Mouse (Mus musculus): ENCODE data around the gene Rbm34. TPM values are rescaled to one million over a fixed set of nuclear protein-coding genes. Genes with fewer than 3 reads are reported as not detected.
A peak's percentile ranks its signal among the peaks of the same experiment; 100 is the strongest.

Gene Rbm34
- total RNA-seq, 2 experiments from 2014 or later = 4.4 to 6.2 TPM

DNA sequence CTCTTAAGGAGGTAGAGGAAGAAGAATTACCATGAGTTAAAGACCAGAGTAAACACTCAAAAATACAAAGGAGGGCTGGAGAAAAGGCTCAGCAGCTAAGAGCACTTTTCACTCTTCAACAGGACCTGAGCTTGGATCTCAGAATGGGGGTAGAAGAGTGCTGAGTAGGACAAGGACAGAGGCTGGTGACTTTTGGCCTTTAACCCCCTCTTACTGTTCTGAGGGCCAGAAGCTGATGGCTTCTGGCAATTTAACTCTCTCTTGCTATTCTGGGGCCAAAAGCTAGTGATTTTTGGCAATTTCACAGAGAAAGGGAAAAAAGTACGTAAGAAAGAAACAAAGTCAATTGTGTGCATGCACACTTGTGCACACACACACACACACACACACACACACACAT lies 8.0 kb downstream of the Rbm34 start:
- DNase-seq (ENCODE audit: low spot score) = no peak

DNA sequence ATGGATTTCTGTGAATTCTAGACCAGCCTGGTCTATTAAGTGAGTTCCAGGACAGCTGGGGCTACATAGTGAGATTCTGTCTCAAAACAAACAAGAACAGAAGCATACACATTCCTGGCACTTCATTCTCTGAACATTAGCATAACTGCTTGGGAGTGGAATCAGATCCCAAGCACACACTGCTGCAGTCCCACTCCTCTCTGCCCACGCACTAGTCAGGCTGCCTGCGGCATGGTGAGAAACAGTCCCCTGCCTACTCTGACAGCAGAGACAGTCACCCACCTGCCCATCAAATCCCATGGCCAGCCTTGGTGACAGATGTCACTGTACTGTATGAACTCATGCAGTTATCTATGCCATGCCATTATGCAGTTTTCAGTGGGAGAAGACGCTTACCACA lies 9.4 kb downstream of the Rbm34 start:
- DNase-seq (ENCODE audit: low spot score) = no peak

DNA sequence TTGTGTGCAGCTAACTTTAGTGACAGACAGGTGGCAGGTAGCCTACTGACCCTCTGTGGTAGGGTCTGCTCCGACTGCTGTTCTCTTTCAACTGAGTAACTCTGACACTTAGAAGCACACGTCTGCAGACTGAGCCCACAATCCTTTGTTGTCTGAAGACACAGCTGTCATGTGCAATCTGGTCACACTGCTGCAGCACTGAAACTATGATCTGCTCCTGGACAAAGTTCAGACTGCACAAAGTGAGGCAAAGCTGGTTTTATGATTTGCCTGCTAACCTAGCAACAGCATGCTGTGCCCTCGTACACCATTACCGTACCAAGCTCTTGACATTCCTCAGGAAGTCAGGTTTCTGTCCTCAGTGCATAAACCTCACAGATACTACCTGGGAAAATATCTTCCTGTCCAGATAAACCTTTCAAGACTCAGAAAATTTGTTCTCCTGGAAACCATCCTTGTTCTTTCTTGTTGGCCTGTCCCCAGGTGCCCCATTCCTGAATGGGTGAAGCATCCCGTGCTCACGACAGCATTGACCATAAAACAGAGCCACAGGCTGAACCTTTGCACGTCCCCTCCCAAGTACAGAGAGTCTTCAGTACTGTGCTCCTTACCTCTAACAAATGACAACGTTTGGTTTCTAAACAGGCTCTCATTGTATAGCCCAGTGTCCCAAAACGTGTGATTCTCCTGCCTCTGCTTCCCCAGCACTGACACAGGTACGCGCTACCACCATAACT lies 18.8 kb downstream of the Rbm34 start:
- DNase-seq (ENCODE audit: low spot score) = no peak

DNA sequence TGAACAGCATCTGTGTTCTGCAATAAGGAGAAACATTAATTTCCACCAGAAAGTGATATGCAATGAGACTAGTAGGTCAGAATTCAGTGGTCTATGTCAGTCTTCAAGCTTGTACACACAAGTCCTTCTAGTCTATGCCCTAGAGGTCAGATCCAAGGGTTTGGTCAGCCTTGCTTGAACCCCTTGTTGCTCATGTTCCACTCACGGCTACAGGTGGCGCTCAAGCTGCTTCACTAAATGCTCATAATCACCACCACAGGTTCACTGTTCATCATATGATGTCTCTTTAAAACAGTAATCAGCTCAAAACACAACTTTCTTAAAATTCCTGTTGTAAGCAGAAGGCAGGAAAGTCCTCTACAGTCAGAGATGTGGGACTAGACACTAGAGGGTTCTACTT lies 21.3 kb downstream of the Rbm34 start:
- DNase-seq (ENCODE audit: low spot score) = no peak

DNA sequence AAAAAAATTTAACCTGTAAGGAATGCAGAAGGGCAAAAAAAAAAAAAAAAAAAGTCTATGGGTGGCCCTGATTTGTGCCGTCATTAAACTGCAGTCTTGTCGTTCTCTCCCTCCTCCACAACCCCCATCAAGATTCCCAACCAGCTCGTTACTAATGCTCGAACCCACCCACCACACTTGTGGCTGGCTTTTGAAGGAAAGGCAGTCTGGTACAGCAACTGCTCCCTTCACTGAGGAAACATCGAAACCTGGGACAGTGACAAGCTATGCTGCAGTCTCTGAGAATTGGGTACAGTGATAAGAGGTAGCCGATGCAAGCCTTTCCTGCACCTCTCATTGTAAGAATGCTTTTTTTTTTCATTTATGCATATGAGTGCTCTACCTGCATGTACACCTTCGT lies 24.4 kb downstream of the Rbm34 start:
- DNase-seq (ENCODE audit: low spot score) = no peak

DNA sequence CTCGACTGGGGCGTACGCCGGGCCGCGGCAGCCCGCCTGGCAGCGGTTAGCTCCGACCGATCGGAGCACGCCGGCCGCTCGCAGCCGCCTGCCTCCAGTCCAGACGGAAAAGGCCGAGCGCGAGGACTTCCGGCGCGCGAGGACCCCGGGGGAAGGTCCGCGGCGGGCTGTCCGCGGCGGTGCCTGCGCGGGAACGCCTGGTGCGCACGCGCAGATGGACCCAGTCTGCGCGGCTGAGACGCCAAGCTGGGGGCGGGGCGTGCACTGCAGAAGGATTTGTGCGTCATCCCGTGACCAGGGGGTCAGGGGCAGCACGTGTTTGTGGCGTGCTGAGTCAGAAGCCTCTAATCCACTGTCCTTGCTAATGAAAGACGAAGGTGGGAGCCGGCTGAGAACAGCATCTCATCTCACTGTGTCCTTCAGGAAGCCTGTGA lies 25.1 kb downstream of the Rbm34 start, which contains the start of gene Tomm20:
Gene Tomm20 (minus strand): TSS at position 115 of the 434 bp plus-strand sequence.
- peak; percentile 96 for DNase-seq (ENCODE audit: low spot score)

DNA sequence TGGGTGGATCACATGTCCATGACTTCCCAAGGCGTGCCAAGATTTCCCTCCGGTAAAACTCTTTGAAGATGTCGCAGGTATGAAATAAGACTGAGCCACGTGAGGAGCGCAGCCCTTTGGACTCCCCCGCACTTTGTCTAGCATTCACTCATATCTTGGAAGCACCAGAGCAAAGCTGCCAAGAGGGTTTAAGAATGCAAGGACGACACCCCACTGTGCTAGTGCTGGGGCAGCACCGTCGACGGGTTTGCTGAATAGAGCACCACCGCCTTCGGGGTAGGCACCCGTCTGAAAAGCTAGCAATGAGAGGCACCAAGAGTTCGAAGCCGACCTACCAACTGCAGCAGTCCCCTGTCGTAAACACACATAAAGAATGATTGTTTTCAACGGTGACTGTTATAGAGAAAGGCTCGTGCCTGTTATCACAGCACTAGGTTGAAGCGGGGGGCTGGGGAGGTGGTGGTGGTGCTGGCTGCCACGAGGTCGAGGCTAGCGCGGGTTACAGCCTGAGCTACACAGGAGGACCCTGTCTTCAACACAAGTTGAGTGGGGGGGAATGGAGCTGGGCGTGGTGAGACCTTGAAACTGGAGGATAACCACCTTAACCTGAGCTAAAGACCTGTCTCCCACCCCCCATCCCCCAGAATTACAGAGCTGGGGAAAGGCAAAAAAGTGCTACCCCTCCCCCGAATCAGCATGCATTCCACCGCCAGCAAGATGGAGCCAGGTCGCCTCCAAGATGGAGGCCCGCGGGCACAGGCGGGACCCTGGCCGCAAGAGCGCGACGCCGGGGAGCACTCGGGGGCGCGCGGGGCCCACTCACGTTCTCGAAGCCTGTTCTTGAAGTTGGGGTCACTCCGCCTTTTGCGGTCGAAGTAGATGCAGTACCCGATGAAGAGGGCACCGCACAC lies 25.8 kb downstream of the Rbm34 start:
- DNase-seq (ENCODE audit: low spot score) = no peak

DNA sequence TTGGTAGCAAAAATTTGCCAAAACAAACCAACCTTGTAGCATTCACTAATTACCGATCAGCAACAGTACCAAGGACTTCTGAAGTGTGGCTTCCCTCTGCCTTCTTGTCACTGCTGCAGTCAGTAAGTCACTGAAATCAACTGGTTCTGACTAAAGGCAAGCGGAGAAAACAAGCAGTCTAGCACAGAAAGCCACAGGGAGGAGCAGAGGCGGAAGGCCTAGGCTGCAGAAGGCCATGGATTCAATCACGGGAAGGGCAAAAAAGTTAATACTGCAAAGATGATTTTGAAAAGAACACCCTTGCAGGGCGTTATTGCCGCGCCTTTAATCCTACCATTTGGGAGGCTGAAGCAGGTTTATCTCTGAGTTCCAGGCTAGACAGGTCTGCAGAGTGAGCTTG lies 27.3 kb downstream of the Rbm34 start:
- DNase-seq (ENCODE audit: low spot score) = no peak

DNA sequence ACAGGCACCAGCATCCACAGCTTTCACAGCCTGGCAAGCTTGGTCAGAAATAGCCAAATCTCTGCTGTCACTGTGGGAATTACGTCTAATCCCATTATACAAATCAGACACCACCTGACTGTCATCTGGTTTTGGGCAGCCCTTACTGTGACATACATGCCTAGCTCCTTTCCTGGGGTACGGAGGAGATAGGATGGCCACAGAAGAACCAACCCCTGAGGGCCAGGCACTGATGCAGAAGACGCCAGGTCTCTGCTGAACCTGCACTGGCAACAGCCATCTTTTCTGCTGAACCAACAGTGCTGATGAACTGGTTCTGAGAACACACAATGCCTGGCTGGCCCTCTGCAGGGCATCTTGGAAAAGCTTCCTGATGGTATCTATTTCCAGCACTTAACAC lies 33.5 kb downstream of the Rbm34 start:
- DNase-seq (ENCODE audit: low spot score) = no peak

DNA sequence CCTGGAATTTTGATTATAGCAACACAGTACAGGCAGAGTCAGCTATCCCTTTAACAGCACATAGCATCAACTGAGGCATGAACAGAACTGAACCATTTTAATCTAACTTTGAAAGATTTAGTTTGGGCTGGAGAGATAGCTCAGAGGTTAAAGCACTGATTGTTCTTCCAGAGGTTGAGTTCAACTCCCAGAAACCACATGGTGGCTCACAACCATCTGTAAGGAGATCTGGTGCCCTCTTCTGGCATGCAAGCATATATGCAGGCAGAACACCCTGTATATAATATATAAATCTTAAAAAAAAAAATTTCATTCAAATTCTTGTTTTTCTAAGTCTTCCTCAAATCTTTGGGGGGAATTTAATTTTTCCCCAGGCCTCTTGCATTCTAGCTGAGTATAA lies 34.9 kb downstream of the Rbm34 start:
- no peak for DNase-seq (ENCODE audit: low spot score)

DNA sequence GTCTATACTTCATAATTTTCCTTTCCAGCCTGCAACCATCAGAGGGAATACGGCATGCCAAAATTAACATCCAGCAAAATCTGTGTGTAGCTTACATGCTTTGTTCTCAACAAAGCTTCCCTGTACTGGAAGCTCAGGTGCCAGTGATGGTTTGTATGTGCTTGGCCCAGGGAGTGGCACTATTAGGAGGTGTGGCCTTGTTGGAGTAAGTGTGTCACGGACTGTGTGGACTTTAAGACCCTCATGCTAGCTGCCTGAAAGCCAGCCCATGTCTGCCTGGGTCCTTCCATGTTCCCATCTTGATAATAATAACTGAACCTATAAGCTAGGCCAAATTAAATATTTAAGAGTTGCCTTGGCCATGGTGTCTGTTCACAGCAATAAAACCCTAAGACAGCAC lies 35.5 kb downstream of the Rbm34 start:
- DNase-seq (ENCODE audit: low spot score) = no peak

DNA sequence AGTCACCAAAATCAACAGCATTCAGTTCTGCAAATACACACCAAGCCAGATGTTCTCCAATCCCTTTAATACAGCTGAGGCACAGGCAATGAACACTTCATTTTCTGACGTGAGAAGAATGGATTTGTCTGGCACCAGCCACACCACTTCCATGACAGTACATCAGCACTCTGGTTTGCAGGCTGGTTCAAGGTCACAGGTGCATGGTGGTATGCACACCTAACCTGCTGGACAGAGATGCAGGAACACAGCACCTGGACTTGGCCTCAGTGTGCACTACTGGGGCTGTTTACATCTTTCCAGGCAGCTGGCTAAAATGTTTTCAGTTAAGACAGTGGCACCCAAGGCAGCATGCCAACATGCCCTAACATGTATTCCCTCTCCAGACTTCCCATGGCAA lies 38.2 kb downstream of the Rbm34 start:
- DNase-seq (ENCODE audit: low spot score) = no peak

DNA sequence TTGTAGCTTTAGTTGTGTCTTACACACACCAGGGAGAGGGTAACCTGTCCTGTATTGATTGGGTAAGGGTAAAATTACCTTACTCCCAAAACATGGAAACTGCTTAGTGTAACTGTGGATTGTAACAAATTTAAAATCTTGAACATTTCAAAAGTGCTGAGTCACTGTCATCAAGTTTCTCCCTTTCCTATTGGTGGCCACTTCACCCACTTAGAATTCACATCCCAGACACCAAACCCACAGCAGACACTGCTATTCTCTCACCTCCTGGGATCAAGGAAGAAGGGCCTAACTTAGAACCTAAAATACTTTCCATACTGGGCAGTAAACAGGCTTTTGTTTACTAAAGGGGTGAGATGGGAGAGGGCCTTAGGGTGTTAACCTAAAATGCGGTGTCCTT lies 38.6 kb downstream of the Rbm34 start:
- no peak for DNase-seq (ENCODE audit: low spot score)

DNA sequence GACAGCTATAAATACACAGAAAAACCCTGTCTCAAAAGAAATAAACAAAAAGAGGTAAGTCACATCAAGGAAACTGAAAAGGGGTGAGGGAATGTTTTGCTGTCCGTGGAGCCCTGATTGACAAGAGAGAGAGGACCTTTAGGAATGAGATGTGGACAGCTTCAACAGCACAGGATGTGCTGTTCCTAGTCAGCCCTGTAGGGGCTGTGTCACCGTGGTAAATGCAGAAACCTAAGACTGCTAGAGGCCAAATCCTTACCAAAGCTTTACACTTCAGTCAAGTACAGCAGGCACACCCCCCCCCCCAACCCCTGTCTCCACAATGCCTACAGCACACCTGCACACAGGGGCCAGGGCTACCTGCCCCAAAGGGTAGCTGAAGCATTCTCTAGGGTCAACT lies 39.2 kb downstream of the Rbm34 start:
- DNase-seq (ENCODE audit: low spot score) = no peak

DNA sequence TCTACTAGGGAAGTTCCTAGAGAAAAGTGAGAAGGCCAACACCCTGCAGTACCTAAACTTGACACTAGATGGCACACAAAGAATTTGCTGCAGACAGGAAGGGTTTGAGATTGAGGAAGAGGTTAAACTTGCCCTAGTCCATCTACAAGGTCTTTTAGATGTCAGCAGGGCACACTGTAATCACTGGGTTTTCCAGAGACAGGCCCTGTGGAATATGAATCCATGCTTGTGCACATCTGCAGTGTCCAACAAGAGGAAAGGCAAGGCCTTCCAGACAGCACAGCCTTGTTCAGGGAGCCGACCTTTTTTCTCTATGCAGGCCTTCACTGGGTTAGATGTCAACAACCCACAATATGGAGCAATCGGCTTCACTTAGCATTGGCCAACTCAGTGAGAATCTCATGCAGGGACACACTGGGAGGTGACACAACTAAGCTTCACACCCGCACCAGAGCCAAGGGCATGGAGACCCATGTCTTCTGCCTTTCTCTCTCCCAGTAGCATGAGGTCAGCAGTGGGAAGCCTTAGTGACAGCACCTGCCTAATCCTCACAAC lies 41.2 kb downstream of the Rbm34 start:
- peak; percentile 81 for DNase-seq (ENCODE audit: low spot score)

DNA sequence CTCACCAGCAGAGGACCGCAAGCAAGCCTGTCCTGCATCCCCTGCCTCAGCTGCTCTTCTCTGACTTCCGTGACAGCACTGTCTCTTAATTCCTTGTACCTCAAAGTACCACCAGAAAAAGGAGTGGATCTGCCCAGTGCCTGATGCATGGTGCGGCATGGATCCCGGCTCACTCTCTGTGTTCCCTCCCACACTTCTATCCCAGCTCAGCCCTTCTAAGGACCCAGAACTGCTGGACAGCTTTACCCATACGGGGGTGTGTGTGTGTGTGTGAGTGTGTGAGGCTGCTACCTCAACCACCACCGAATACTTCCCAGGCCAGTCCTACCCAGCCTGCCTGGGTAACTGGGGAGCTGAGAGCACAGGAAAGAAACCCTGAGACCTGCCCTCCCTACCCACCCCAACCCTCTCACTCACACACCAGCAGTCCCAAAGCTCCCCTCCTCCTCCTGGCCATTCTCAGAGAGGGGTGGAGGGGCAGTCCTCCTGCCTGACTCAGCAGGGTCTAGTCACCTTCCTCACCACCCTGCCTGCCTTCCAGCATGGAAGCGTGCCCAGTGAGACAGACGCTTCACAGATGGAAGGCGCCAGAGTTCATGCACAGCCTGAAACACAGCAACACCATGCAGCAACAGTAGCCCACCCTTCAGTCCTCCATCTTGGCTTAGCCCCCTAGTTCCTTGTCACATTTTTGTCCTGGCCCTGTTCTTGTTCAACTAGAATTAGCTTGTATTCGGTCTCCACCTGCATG lies 41.9 kb downstream of the Rbm34 start:
- no peak for DNase-seq (ENCODE audit: low spot score)

DNA sequence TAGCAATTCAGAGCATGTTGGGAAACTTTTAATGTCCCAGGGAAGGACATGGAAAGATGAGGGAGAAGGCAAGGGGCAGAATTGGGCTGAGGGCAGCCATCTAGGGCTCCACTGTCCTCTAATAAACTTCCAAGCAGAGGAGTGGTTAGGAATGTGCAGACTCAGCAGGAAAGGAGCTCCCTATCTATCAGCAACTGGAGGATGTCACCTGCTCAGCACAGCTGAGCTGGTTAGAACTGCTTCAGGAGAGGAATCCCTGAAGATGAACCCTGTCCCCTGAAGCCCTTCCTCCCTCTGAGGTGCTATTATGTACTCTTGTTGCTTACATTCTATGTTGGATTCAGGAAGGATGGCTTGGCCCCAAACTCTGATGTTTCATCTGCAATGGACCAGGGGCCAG lies 42.8 kb downstream of the Rbm34 start:
- DNase-seq (ENCODE audit: low spot score) = no peak

DNA sequence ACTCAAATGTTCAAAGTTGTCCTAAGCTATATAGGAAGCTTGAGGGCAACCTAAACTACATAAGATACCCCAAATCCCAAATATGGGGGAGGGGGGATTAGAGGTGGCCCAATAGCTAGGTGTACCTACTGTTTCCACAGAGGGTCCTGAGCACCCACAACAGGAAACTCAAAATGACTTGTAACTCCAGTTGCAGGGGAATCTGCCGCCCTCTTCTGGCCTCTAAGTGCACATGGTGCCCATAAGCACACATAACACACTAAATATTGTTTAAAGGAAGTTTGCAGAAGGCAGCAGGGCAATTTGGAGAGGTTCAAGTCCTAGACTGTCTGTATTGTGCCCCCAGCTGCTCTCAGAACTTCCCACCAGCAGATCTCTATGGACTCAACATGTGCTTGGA lies 43.8 kb downstream of the Rbm34 start:
- DNase-seq (ENCODE audit: low spot score) = no peak

DNA sequence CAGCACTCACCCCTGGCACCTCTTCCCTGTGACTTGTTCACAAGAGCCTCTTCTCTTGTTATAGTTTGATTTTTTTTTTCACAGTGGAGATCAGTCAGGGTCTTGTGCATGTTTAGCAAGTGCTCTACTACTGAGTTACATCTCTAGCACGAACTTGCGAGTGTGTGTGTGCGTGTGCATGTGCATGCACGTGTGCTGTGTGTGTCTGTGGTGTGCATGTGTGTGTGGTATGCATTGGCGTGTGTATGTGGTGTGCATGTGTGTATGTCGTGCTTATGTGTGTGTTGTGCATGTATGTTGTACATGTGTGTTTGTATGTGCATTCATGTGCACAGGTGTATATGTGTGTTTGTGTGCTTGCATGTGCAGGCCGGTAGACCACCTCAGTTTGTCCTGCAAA lies 47.9 kb downstream of the Rbm34 start:
- no peak for DNase-seq (ENCODE audit: low spot score)

DNA sequence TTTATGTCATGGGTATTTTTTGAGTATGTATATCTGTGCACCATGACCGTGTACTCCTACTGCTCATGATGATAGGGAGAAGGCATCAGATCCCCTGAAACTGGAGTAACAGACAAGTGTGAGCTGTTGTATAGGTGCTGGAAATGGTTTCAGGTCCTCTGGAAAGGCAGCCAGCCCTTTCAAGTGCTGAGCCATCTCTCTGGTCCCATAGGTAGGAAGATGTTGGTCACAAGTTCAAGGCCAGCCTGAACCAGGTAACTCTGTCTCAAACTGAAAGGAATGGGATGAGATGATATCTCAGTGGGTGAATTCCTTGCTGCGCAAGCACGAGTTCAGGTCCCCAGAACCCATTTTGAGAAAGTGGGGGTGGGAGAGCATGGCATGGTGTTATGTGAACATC lies 49.4 kb downstream of the Rbm34 start:
- DNase-seq (ENCODE audit: low spot score) = no peak

DNA sequence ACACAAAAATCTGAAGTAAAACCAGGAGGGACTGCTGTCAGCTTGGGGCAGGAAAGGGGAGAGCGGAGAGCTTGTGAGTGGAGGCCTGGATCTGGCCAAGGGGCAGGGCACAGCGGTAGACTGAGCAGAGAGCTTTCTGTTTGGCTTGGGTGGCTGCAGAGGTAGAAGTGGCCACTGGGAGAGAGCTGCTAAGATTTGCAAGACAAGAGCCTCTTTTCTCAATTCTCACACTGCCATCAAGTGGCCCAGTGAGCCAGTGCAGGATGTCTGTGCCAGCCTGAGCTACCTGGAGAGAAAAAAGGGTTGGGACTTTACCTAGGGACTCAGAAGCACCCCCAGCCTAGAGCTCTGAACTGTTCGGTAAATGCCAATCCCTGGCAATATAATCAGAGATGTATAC lies 50.0 kb downstream of the Rbm34 start:
- DNase-seq (ENCODE audit: low spot score) = peak; percentile 86

DNA sequence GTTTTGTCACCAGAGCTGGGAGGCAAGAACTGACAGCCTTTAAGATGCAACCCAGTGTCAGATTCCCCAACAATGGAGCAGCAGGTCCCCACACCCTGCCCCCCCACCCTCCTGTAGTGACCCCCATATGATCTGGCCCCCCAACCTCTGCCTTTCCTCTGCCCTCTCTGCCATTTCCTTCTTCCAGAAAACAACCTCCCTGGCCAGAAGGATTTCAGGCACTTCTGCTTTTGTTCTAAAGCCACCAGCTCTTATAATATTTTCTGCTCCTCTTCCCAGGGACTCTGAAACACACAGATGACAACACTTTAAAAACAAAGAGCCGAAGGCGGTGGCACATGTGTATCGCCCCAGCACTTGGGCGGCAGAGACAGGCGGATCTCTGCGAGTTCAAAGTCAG lies 50.5 kb downstream of the Rbm34 start:
- DNase-seq (ENCODE audit: low spot score) = no peak
